In genomic region chr10:14231464-14231863, GRCm38 (mm10) we compare ENCODE assay signal across 28 mouse cellular contexts.
"Had no signal": no experiment of that assay in that cellular context is flagged by ENCODE, and none has a peak within 500 bp of the region (broad histone marks: within the 10 kb centered on the region; RNA-seq: fewer than 3 reads in every experiment).

No protein-coding gene starts in this region.

- H3K9me3 ChIP-seq: embryonic facial prominence, embryonic 10.5 days; embryonic facial prominence, embryonic 12.5 days; embryonic facial prominence, embryonic 13.5 days; embryonic facial prominence, embryonic 15.5 days; forebrain, embryonic 10.5 days; forebrain, embryonic 12.5 days; forebrain, embryonic 13.5 days; forebrain, embryonic 15.5 days had no signal

- H3K4me3 ChIP-seq: embryonic facial prominence, embryonic 10.5 days; embryonic facial prominence, embryonic 12.5 days; embryonic facial prominence, embryonic 13.5 days; embryonic facial prominence, embryonic 15.5 days; erythroblast, embryonic 14.5 days; forebrain, embryonic 10.5 days; forebrain, embryonic 12.5 days; forebrain, embryonic 13.5 days; forebrain, embryonic 15.5 days; gastrocnemius, adult 2 months; heart, adult 2 months had no signal

- H3K27me3 ChIP-seq: embryonic facial prominence, embryonic 12.5 days; embryonic facial prominence, embryonic 13.5 days; embryonic facial prominence, embryonic 15.5 days; forebrain, embryonic 12.5 days; forebrain, embryonic 13.5 days; forebrain, embryonic 15.5 days had no signal

- ATAC-seq: forebrain, embryonic 13.5 days; forebrain, embryonic 14.5 days; forebrain, embryonic 15.5 days; forebrain, embryonic 16.5 days; forebrain, postnatal 0 days had no signal

- DNase-seq: cerebellum, adult 2 months; cerebellum, adult 8-10 months; cerebellum, adult 9-10 months; cerebellum, adult 9-11 months; cerebellum, postnatal 10 days; cerebellum, postnatal 14 days; cerebellum, postnatal 25 days; cerebellum, postnatal 36 days; embryo, embryonic 11 days; forebrain, postnatal 0 days; gastrocnemius, adult 2 months; gastrocnemius, postnatal 10 days; gastrocnemius, postnatal 14 days; gastrocnemius, postnatal 25 days; gastrocnemius, postnatal 36 days; heart, adult 18-20 months; heart, adult 2 months had no signal

- H3K9ac ChIP-seq: embryonic facial prominence, embryonic 12.5 days; embryonic facial prominence, embryonic 13.5 days; embryonic facial prominence, embryonic 15.5 days; forebrain, embryonic 12.5 days; forebrain, embryonic 13.5 days; forebrain, embryonic 15.5 days; forebrain, postnatal 0 days had no signal

- H3K36me3 ChIP-seq: embryonic facial prominence, embryonic 10.5 days; embryonic facial prominence, embryonic 12.5 days; embryonic facial prominence, embryonic 13.5 days; embryonic facial prominence, embryonic 15.5 days; forebrain, embryonic 10.5 days; forebrain, embryonic 12.5 days; forebrain, embryonic 15.5 days had no signal

- H3K27ac ChIP-seq: embryonic facial prominence, embryonic 10.5 days; embryonic facial prominence, embryonic 12.5 days; embryonic facial prominence, embryonic 13.5 days; embryonic facial prominence, embryonic 15.5 days; forebrain, embryonic 10.5 days; forebrain, embryonic 12.5 days; forebrain, embryonic 13.5 days; forebrain, embryonic 15.5 days; gastrocnemius, adult 2 months; heart, adult 2 months had no signal

- H3K4me1 ChIP-seq: embryonic facial prominence, embryonic 10.5 days; embryonic facial prominence, embryonic 12.5 days; embryonic facial prominence, embryonic 13.5 days; embryonic facial prominence, embryonic 15.5 days; forebrain, embryonic 10.5 days; forebrain, embryonic 12.5 days; forebrain, embryonic 13.5 days had no signal

- H3K4me2 ChIP-seq: embryonic facial prominence, embryonic 12.5 days; embryonic facial prominence, embryonic 13.5 days; embryonic facial prominence, embryonic 15.5 days; forebrain, embryonic 12.5 days; forebrain, embryonic 13.5 days; forebrain, embryonic 15.5 days had no signal
